Mouse (Mus musculus): ENCODE results near the gene Rgs2. TPM values are rescaled to one million over a fixed set of nuclear protein-coding genes. Genes with fewer than 3 reads are reported as not detected.

Gene Rgs2
- polyA plus RNA-seq, 1 experiment from 2014 or later = 102 TPM

DNA sequence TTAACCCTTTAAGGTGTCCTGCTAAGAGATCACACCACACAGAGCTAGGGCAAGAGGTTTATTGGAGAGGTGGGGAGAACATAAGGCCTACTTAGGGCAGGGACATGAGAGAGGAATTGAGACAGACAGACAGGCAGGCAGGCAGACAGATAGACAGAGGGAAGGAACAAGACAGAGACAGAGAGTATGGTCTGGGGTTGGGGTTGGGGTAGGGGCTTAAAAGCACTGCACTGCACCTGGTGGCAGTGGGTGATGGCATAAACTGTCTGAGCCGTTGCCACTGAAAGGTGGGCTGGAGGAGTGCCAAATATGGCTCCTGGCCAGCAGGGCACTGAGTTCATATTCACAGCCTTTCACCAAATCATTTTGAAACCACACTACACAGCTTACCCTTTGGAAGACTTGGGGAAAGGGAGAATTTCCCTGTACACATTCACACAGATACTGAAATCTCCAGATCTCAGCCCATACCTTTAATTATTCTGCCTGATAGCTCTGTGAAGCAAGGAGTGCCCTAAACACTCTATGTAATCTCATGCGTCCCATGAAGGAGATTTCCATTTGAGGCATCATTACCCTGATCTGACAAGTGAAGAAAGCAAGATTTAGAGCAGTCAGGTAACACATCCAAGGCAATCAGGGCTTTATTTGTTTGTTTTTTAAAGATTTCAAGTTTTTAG lies 21.7 kb downstream of the Rgs2 start:
- ATAC-seq (ENCODE audit: low FRiP score, low read depth) = no peak

DNA sequence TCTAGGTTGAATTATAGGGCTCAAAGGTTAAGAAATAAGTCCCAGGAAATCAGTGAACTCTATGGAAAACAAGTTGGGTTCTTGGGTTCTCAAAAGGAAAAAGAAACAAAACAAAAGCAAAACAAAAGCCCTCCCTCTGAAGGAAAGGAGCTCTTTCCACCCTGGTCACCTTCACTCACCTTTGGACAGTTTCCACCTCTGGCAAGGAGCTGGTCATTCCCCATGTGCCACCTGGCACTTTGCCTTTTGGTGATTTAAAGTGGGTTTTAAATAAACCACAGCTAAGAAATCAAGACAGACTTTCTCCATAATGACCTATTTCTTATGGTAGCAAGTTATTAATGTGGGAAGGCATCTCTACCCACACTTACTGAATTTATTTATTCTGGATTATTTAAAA lies 23.1 kb downstream of the Rgs2 start:
- Histone ChIP-seq H3K4me1 (replicated peaks) (no peaks in the 10 kb centered on the region), H3K27ac (replicated peaks) (no peak overlapping the region), H3K4me2 (no peak overlapping the region), H3K36me3 (no peaks in the 10 kb centered on the region), H3K9ac (no peak overlapping the region), H3K27me3 (no peaks in the 10 kb centered on the region), H3K9me3 (no peaks in the 10 kb centered on the region), H3K4me3 (no peak overlapping the region)
- no peak for ATAC-seq (ENCODE audit: low FRiP score, low read depth)

More for the DNA sequence above, 21.7 kb downstream of the Rgs2 start:
- no peak overlapping the region for H3K27ac ChIP-seq (replicated peaks)
- 53% methylated on average over 2 of the region's 2 CpGs for WGBS
- H3K4me3 ChIP-seq = no peak overlapping the region
- H3K9me3 ChIP-seq = no peaks in the 10 kb centered on the region
- H3K4me1 ChIP-seq (replicated peaks) = no peaks in the 10 kb centered on the region
- H3K9ac ChIP-seq = no peak overlapping the region
- H3K27me3 ChIP-seq = no peaks in the 10 kb centered on the region
- H3K36me3 ChIP-seq = no peaks in the 10 kb centered on the region
- no peak overlapping the region for H3K4me2 ChIP-seq

DNA sequence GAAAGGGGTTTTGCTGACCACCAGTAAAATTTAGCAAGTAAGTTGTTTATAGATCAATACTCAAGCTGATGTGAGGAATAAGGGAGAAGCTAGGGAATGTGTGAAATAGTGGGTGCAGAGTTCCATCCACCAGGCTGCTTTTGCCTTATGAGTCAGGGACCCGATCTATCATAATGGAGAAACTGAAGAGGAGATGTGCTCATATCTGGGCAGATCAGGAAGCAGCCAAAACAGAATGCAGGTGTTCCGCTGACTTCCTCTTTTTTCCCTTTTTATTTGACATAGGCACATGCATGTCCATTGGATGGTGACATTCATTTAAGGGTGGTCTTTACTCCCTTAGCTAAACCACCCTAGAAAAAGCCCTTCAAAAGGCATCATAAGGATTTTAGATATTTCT lies 29.3 kb downstream of the Rgs2 start:
- no peak overlapping the region for H3K9ac ChIP-seq
- H3K27me3 ChIP-seq = no peaks in the 10 kb centered on the region
- H3K36me3 ChIP-seq = no peaks in the 10 kb centered on the region
- no peak overlapping the region for H3K4me2 ChIP-seq
- WGBS = 98% methylated on average over 2 of the region's 2 CpGs
- H3K4me1 ChIP-seq (replicated peaks) = no peaks in the 10 kb centered on the region
- H3K9me3 ChIP-seq = no peaks in the 10 kb centered on the region
- H3K27ac ChIP-seq (replicated peaks) = no peak overlapping the region
- no peak overlapping the region for H3K4me3 ChIP-seq
- no peak for ATAC-seq (ENCODE audit: low FRiP score, low read depth)

DNA sequence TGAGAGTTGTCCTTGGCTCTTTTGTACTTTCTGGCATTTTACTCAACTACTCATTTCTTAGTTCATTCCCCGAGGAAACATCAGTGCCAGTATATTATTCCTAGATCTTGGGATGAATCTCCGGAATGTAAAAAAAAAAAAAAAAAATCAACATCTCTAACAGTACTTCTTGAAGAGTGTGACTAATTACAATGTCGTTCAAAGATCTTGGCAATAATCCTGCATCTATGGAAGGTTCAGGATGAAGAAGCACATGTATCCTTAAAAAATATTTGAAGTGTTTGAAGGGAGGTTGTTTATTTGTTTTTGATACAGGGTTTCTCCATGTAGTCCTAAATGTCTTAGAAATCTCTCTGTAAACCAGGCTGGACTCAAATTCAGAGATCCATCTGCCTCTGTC lies 41.7 kb downstream of the Rgs2 start:
- 76% methylated on average over 3 of the region's 3 CpGs for WGBS
- Histone ChIP-seq H3K27ac (replicated peaks) (no peak overlapping the region), H3K4me3 (no peak overlapping the region), H3K9me3 (no peaks in the 10 kb centered on the region), H3K4me2 (no peak overlapping the region), H3K4me1 (replicated peaks) (no peaks in the 10 kb centered on the region), H3K9ac (no peak overlapping the region), H3K27me3 (no peaks in the 10 kb centered on the region), H3K36me3 (no peaks in the 10 kb centered on the region)
- ATAC-seq (ENCODE audit: low FRiP score, low read depth) = no peak

DNA sequence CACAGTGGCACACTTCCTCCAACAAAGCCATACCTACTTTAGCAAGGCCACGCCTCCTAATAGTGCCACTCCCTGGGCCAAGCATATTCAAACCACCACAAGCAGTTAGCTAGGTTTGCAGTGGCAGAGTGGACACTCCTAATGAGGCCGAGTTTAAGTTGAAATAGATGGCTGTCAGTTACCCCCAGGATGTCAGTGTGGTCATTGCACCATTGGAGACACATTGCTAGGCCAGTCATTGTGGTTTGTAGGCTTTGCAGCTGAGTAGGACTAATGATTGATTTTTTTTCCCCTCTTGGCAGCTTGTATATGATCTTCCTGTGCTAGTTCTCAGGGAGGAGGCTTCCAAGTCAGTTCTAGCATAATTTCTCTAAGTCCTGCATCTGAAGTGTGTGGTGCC lies 43.6 kb downstream of the Rgs2 start:
- H3K27ac ChIP-seq (replicated peaks) = no peak overlapping the region
- H3K4me1 ChIP-seq (replicated peaks) = no peaks in the 10 kb centered on the region
- no peaks in the 10 kb centered on the region for H3K27me3 ChIP-seq
- H3K36me3 ChIP-seq = no peaks in the 10 kb centered on the region
- no peak overlapping the region for H3K4me2 ChIP-seq
- 92% methylated on average over 2 of the region's 2 CpGs for WGBS
- ATAC-seq (ENCODE audit: low FRiP score, low read depth) = no peak
- H3K9ac ChIP-seq = no peak overlapping the region
- H3K9me3 ChIP-seq = no peaks in the 10 kb centered on the region
- H3K4me3 ChIP-seq = no peak overlapping the region

DNA sequence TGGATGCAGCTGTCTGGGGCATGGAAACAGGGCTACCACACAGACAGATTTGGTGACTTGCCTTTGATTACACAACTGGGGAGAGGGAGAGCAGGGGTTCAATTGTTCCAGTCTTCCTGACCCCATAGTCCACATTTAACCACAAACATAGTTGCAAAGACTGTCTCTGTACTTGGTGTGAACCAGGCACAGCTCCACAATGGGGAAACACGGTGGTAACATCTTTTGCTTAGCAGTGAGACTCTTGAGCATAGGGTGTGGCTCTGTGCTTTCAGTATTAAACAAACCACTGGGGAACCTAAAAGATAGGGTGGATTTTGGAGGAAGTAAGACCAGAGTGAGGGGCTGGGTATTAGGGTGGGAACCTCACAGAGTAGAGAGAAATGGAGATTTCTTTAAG lies 47.9 kb downstream of the Rgs2 start:
- Histone ChIP-seq H3K9me3 (no peaks in the 10 kb centered on the region), H3K4me2 (no peak overlapping the region), H3K27ac (replicated peaks) (no peak overlapping the region), H3K27me3 (no peaks in the 10 kb centered on the region), H3K4me3 (no peak overlapping the region), H3K4me1 (replicated peaks) (no peaks in the 10 kb centered on the region), H3K36me3 (no peaks in the 10 kb centered on the region), H3K9ac (no peak overlapping the region)
- no peak for ATAC-seq (ENCODE audit: low FRiP score, low read depth)
- WGBS = 79% methylated on average over 1 of the region's 1 CpGs

DNA sequence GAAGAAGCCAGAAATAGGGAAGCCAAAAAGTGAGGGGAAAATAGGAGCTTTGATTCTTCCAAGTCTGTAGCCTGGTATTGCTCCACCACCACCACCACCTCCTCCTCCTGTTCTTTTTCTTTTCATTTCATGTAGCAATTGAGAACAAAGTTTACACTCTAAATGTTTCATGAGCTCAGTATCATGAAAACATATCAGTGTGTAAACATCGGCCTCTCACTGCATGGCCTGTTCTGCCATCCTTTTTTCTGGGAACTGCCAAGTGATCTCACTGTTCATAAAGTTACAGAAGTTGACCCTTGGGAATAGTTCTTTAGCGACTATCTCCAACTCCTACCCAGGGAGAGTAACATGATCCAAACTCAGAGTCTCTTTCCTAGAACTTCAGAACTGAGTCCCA lies 51.1 kb downstream of the Rgs2 start:
- H3K4me1 ChIP-seq (replicated peaks) = no peaks in the 10 kb centered on the region
- no peaks in the 10 kb centered on the region for H3K9me3 ChIP-seq
- ATAC-seq (ENCODE audit: low FRiP score, low read depth) = no peak
- 89% methylated on average over 2 of the region's 2 CpGs for WGBS
- no peak overlapping the region for H3K4me3 ChIP-seq
- no peak overlapping the region for H3K4me2 ChIP-seq
- H3K9ac ChIP-seq = no peak overlapping the region
- no peaks in the 10 kb centered on the region for H3K27me3 ChIP-seq
- H3K27ac ChIP-seq (replicated peaks) = no peak overlapping the region
- no peaks in the 10 kb centered on the region for H3K36me3 ChIP-seq

Other genes starting within 250 kb of the Rgs2 start
- 29.0 and 29.3 TPM in 2 replicates for gene Trove2, start 227.1 kb downstream of the Rgs2 start, polyA plus RNA-seq (2015; fragmentation: Nextera tagmentation; extraction: Ambion mirVana)
- gene Uchl5, start 226.9 kb downstream of the Rgs2 start, polyA plus RNA-seq (2015; fragmentation: Nextera tagmentation; extraction: Ambion mirVana) = 67.6 and 69.0 TPM in 2 replicates
- gene Rgs13, start 173.2 kb upstream of the Rgs2 start, polyA plus RNA-seq (2015; fragmentation: Nextera tagmentation; extraction: Ambion mirVana) = 0.48 and 1.1 TPM in 2 replicates
- gene Rgs1, start 245.1 kb upstream of the Rgs2 start, polyA plus RNA-seq (2015; fragmentation: Nextera tagmentation; extraction: Ambion mirVana) = 0.30 TPM in 1 of 2 replicates, not detected in the other